Mouse (Mus musculus): ENCODE data around the gene Dhx30.

- TF ChIP-seq CTCF (IDR thresholded peaks at IDR 0.05; ENCODE audit: low read depth) (no peak), EP300 (optimal IDR thresholded peaks at IDR 0.05) (no peak)
Measured at GRCm38 (mm10) chr9:110162441-110162840, 44.8 kb upstream of the Dhx30 start.
